Mouse (Mus musculus) liver, embryonic 11.5 days (tissue): ENCODE measurements around the gene Gm5447. TPM values are rescaled to one million over a fixed set of nuclear protein-coding genes. Genes with fewer than 3 reads are reported as not detected.

Experiments used
- ATAC-seq: fragments of 200-750 bp; cut with Nextera tagmentation; replicated peaks from 2 replicates; pipeline ENCODE4 v1.8.0; 2017; ENCODE audit warnings: moderate number of reproducible peaks, mild to moderate bottlenecking, moderate TSS enrichment, moderate library complexity; ENCODE audit not compliant: low FRiP score
- DNase-seq: peaks from one replicate; pipeline ENCODE4 v3.0.0-alpha.2; 2017; ENCODE audit warnings: low spot score
- H3K27ac ChIP-seq: fragments of 300-500 bp; sonication (generic); 2 replicates; pipeline ENCODE4 v1.5.1; 2014; ENCODE audit warnings: mild to moderate bottlenecking, low read depth, low read length, control low read depth
- H3K27me3 ChIP-seq: fragments of 300-500 bp; sonication (generic); replicated peaks from 2 replicates; pipeline ENCODE4 v1.6.1; 2014; ENCODE audit warnings: low read length, mixed read lengths; ENCODE audit not compliant: control insufficient read depth, insufficient read depth
- H3K36me3 ChIP-seq: fragments of 300-500 bp; sonication (generic); 2 replicates; pipeline ENCODE4 v1.6.1; 2014; ENCODE audit warnings: mild to moderate bottlenecking, low read length, moderate library complexity, mixed read lengths; ENCODE audit not compliant: control insufficient read depth, insufficient read depth
- H3K4me1 ChIP-seq: fragments of 300-500 bp; sonication (generic); replicated peaks from 2 replicates; pipeline ENCODE4 v1.6.1; 2014; ENCODE audit warnings: low read length, mixed read lengths; ENCODE audit not compliant: control insufficient read depth, insufficient read depth
- H3K4me2 ChIP-seq: fragments of 300-500 bp; sonication (generic); 2 replicates; pipeline ENCODE4 v1.6.1; 2014; ENCODE audit warnings: mild to moderate bottlenecking, control low read depth, moderate library complexity
- H3K4me3 ChIP-seq: fragments of 300-500 bp; sonication (generic); 2 replicates; pipeline ENCODE4 v1.5.1; 2014; ENCODE audit warnings: low read depth, low read length, control low read depth
- H3K9ac ChIP-seq: fragments of 300-500 bp; sonication (generic); 2 replicates; pipeline ENCODE4 v1.6.1; 2014; ENCODE audit warnings: low read depth, low read length, control low read depth
- H3K9me3 ChIP-seq: fragments of 300-500 bp; sonication (generic); 2 replicates; pipeline ENCODE4 v1.6.1; 2016; ENCODE audit warnings: low read length, inconsistent platforms, mixed read lengths; ENCODE audit not compliant: control insufficient read depth
- WGBS: fragments of 180-500 bp; shearing (Covaris S2); extraction: QIAGEN DNeasy Blood & Tissue Kit; methylation state at CpG from one replicate; pipeline ENCODE4 v1.1.7; 2014; 5-methylcytosine and 5-hydroxymethylcytosine counted together
- polyA plus RNA-seq: library from polyadenylated mRNA; unstranded; fragments of >200 nt; fragmentation: Nextera tagmentation; extraction: Ambion mirVana; gene quantifications from 2 replicates; pipeline ENCODE4 v1.2.1, GENCODE M21; 2014

Gene Gm5447
- polyA plus RNA-seq, 1 experiment from 2014 or later: not detected

DNA sequence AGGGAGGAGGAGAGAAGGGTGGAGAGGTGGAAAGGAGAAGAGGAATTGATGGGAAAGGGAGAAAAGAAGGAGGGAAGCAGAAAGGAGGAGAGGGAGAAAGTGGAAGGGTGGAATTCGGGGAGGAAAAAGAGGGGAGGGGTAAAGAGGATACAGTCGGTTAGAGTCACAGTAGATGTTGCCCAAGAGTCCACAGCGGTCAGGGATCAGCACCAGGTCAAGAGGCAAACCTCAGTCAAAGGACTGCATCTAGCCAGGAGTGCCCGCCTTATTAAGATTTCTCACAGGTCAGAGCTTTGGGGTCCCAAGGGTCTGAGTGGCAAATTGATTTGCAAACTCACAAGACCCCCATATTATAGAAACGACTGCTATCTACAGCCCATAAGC, 235 bp downstream of the Gm5447 start:
- WGBS: 19% methylated on average over 5 of the region's 5 CpGs
- peak; percentile 26; the same call in 1 of the 2 replicates for ATAC-seq
- no peaks in the 10 kb centered on the region for H3K36me3 ChIP-seq
- H3K27ac ChIP-seq: no peak overlapping the region
- H3K4me2 ChIP-seq: peak overlapping the region; percentile 63
- H3K9ac ChIP-seq: peak overlapping the region; percentile 89
- H3K4me3 ChIP-seq: peak overlapping the region; percentile 85
- H3K4me1 ChIP-seq: peaks cover 12% of the 10 kb centered on the region
- no peaks in the 10 kb centered on the region for H3K9me3 ChIP-seq
- no peaks in the 10 kb centered on the region for H3K27me3 ChIP-seq
- DNase-seq: no peak

DNA sequence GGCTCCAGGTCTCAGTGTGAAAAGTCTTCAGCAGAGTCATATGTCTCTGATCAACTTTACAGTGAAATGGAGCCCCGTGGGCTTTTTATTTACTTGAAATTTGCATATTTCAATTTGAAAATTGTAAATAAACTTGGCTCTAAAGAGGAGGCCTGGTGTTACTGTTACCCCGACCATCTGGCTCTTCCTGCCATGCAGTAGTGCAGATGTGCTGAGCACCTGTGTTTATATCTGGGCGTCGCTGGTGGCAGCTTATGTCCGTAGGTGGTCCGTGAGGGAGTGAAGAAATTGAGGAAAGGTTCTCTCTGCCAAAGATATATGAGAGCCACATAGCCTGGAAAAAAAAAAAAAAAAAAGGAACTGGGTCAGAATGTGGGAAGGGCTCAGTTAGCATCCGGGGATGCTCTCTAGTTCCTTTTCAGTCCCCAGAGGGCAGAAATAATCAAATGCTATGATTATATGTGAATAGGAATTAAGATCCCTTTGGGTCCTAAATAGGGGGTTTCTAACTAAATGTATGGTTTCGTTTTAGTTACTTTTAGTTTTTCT, 2.6 kb downstream of the Gm5447 start:
- Histone ChIP-seq H3K27me3 (no peaks in the 10 kb centered on the region), H3K9me3 (no peaks in the 10 kb centered on the region), H3K4me2 (no peak overlapping the region), H3K4me3 (no peak overlapping the region), H3K27ac (no peak overlapping the region), H3K9ac (no peak overlapping the region), H3K36me3 (no peaks in the 10 kb centered on the region), H3K4me1 (no peaks in the 10 kb centered on the region; the same call in 1 of the 2 replicates)
- DNase-seq (no peak), ATAC-seq (no peak)
- 57% methylated on average over 8 of the region's 8 CpGs for WGBS

DNA sequence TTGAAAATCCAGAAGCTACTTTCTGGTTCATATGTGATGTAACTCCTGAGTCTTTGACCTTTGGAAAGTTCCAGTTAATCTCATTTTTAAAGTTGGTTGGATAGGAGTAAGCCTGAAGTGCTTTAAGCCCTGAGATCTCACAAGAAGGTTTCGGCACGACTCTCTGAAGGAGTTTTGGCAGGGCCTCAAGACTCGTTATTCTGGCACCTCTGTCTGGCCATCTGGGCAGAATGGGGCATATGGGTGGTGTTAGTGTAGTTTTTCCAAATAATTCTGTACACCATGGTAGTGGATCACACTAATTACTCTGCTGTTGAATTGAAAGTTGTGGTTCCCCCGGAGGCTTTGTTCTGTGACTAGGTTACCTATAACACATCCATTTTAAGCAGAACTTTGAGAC, 4.2 kb downstream of the Gm5447 start:
- ATAC-seq: no peak
- H3K4me3 ChIP-seq: no peak overlapping the region
- no peak overlapping the region for H3K9ac ChIP-seq
- H3K4me2 ChIP-seq: no peak overlapping the region
- no peaks in the 10 kb centered on the region for H3K4me1 ChIP-seq
- H3K27me3 ChIP-seq: no peaks in the 10 kb centered on the region
- H3K9me3 ChIP-seq: no peaks in the 10 kb centered on the region
- no peak overlapping the region for H3K27ac ChIP-seq
- H3K36me3 ChIP-seq: no peaks in the 10 kb centered on the region
- WGBS: 80% methylated on average over 4 of the region's 4 CpGs
- no peak for DNase-seq

DNA sequence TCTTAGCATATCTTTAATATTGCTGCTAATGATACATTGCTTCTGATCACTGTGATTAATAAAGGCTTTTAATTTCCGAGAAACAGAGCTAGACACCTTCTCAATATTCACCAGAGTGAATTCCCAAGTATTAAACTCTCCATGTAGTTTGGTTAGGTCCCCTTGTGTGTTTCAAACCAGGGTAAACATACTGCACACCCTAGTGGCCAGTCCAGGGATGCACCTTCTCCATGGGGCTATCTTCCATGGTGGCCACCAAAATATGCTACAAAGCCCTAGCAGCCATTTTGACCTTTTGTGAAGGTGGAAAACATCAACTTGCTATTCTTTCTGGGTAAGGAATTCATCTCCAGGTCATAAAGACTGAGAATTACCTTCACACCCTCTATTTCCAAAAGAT, 7.7 kb downstream of the Gm5447 start:
- Histone ChIP-seq H3K36me3 (no peaks in the 10 kb centered on the region), H3K27me3 (peaks cover under 1% of the 10 kb centered on the region), H3K9me3 (no peaks in the 10 kb centered on the region), H3K4me3 (no peak overlapping the region), H3K4me2 (no peak overlapping the region), H3K4me1 (no peaks in the 10 kb centered on the region), H3K9ac (no peak overlapping the region), H3K27ac (no peak overlapping the region)
- WGBS: 32% methylated on average over 1 of the region's 1 CpGs
- DNase-seq: no peak
- no peak; the same call in 1 of the 2 replicates for ATAC-seq

DNA sequence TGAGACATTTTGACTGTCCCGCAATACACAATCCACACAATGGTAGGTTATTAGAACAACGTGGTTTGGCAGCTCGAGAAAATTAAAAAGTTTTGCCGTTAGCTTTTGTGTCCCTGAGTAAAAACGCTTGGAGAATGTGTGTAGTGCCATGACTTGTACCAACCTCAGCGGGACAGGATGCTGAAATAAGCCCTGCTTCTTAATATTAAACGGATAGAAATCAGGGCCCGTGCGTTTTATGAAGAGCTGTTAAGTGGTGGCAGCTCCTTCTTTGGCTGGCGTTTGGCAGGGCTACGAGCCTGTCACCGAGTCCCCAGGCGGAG, 11.2 kb downstream of the Gm5447 start:
- Histone ChIP-seq H3K4me3 (peak overlapping the region; percentile 33), H3K4me2 (peak overlapping the region; percentile 72), H3K36me3 (no peaks in the 10 kb centered on the region), H3K4me1 (no peaks in the 10 kb centered on the region), H3K27me3 (peaks cover 9% of the 10 kb centered on the region), H3K9me3 (no peaks in the 10 kb centered on the region), H3K9ac (no peak overlapping the region), H3K27ac (no peak overlapping the region)
- no peak for ATAC-seq
- 20% methylated on average over 13 of the region's 13 CpGs for WGBS
- DNase-seq: no peak

DNA sequence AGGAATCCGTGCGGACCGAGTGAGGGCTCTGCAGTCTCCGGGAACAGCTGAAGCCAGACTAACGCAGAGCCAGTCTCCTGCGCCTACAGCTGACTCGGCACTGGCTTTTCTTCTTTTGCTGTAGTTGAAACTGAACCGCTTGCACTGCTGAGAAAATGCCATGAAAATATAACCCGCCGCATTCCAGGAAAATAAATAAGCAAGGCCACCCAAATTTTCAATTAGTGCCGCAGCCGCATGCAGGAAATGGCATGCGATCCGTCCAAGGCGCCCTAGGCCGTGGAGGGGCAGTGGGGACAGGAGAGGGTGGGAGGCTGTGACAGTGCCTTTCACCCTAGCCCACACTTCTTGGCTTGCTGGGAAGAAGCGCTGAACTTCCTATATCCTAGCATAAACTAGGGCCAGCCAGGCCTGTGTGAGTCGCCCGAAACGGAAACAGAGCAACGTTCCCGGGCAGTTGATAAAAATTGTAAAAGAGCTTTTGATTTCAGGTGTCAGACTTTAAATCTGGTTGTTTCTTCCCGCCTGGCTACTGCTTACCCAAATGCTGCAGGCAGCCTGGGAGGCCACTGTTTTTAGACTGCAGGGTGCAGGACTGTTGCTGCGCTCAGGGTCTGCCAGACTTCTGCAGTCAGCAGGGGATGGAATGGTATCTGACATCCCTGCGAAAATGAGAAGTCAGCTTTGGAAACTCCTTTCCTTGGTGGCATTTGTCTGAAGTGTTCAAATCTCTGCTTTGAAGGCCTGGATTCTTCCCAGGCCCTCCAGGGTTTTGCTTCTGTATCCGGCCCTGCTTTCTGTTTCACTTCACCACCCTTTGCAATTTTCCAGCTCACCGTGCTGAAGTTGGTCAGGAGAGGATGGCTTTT, 11.8 kb downstream of the Gm5447 start:
- Histone ChIP-seq H3K4me2 (peak overlapping the region; percentile 72), H3K4me3 (peak overlapping the region; percentile 33), H3K27me3 (peaks cover 9% of the 10 kb centered on the region), H3K36me3 (no peaks in the 10 kb centered on the region), H3K4me1 (no peaks in the 10 kb centered on the region), H3K9me3 (no peaks in the 10 kb centered on the region), H3K9ac (no peak overlapping the region), H3K27ac (no peak overlapping the region)
- ATAC-seq (no peak), DNase-seq (peak; percentile 43)
- 13% methylated on average over 27 of the region's 27 CpGs for WGBS

DNA sequence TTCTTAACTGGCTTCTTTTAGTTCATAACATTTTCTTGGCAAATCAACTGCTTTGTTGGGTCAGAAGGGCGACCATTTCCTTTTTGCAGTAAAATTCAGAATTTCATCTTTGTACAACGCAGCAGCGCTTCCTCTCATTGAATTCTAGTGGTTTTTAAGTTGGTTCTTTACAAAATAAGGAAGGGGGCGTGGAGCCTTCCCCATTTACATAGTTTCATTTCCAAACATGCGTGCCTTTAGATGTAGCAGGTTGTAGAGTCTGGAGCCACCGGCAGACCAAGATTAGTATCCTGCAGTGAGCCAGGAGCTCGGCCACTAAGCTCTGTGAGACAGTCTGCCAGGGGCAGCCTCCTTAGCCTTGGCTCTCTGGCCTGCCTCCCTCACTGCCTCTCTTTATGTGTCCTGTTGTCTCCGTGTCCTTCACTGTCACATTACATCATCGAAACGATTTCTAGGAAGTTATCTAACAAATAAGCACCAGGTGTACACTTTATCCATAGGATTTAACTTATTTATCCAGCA, 13.0 kb downstream of the Gm5447 start:
- no peak overlapping the region for H3K9ac ChIP-seq
- ATAC-seq: no peak
- WGBS: 67% methylated on average over 10 of the region's 10 CpGs
- H3K4me3 ChIP-seq: no peak overlapping the region
- peaks cover 13% of the 10 kb centered on the region for H3K27me3 ChIP-seq
- DNase-seq: no peak
- H3K4me1 ChIP-seq: no peaks in the 10 kb centered on the region
- no peak overlapping the region for H3K4me2 ChIP-seq
- H3K9me3 ChIP-seq: no peaks in the 10 kb centered on the region
- no peaks in the 10 kb centered on the region for H3K36me3 ChIP-seq
- H3K27ac ChIP-seq: no peak overlapping the region

DNA sequence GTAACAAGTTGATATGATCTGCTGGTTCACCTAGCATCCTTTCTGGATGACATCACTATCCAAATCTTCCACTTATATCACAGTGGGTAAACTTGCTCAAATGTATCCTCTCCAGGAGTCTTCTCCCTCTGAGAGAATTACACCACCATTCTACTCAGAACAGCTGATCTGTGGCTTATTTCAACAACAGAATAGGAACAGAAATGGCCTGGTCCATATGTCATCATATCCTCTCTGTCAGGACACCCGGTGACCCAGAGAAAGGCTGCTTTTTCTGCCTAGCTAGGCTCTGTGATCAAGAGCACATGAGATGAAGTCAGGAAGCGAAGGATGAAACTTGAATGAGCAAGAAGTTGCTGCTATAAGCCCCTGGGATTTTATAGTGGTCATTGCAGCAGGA, 13.7 kb downstream of the Gm5447 start:
- DNase-seq (no peak), ATAC-seq (no peak)
- Histone ChIP-seq H3K4me3 (no peak overlapping the region), H3K36me3 (no peaks in the 10 kb centered on the region), H3K4me1 (no peaks in the 10 kb centered on the region), H3K4me2 (no peak overlapping the region), H3K9ac (no peak overlapping the region), H3K9me3 (no peaks in the 10 kb centered on the region), H3K27me3 (peaks cover 13% of the 10 kb centered on the region), H3K27ac (no peak overlapping the region)
- 78% methylated on average over 2 of the region's 2 CpGs for WGBS

DNA sequence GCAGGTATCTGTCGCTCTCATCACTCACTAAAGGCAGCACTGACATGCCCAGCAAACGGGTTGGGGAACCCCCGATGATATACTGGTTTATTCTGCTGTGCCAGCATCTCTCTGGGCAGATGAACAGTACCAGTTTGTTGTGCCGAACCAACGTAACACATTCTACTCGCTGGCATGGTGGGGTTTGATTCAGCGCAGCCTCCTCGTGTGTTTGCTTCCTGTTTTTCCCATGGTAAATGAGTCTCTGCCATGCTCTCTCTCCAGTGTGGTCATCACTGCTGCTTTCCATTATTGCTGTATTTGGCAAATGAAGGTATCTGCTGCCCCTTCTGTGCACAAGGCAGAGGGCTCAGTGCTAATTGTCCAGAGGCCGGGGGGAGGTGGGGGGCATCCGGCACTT, 15.7 kb downstream of the Gm5447 start:
- H3K9ac ChIP-seq: no peak overlapping the region
- DNase-seq (no peak), ATAC-seq (no peak)
- H3K27me3 ChIP-seq: peaks cover 13% of the 10 kb centered on the region
- no peak overlapping the region for H3K27ac ChIP-seq
- 73% methylated on average over 10 of the region's 10 CpGs for WGBS
- no peaks in the 10 kb centered on the region for H3K4me1 ChIP-seq
- no peak overlapping the region for H3K4me2 ChIP-seq
- H3K4me3 ChIP-seq: no peak overlapping the region
- no peaks in the 10 kb centered on the region for H3K9me3 ChIP-seq
- no peaks in the 10 kb centered on the region for H3K36me3 ChIP-seq
